Mouse (Mus musculus): ENCODE data around the gene Plekhj1.
A peak's percentile ranks its signal among the peaks of the same experiment; 100 is the strongest.

The Plekhj1 gene

DNA sequence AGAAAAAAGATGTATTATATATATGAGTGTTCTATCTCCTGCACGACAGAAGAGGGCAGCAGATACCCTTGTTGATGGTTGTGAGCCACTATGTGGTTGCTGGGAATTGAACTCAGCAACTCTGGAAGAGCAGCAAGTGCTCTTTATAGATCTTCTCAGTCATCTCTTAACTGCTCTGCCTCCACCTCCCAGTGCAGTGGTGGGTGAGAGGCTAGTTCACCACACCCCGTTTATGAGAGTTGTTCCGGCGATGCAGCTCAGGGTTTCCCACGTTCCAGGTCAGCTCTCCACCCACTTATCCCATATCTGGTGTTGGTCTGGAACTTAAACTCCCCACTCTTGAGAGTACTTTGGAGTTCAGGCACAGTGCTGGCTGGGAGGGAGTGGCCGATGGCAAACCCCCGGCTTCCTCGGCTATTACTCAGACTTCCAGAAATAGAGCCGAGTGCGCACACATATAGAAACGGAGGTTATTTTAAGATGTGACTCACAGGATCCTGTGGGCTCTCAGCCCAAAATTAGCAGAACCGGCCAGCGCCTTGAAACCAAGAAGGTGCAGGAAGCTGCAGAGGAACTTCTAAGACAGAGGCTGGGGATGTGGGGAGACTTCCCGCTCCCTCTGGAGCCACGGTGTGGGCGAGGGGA, 47.1 kb downstream of the Plekhj1 start:
- DNase-seq (ENCODE audit: low read depth, low spot score): peak; percentile 95

DNA sequence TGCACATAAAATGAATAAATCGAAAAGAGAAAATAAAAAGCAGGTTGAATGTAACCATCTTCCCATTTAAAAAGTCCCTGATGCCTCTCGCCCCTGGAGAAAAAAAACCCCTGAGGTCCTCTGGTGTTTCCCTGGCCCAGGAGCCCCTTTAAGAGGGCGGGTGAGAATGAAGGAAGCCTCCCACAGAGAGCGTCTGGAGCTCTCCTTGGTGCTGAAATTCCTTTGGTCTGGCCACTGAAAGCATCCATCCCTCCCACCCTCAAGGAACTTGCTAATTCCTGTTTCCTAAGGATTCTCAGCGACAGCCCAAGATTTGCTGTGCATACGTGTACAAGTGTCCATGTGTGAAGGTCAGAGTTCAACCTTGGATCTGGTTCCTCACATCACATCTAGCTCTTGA, 49.8 kb downstream of the Plekhj1 start:
- no peak for DNase-seq (ENCODE audit: low read depth, low spot score)

GRCm38 (mm10) chr10:80747410-80747809, 51.0 kb downstream of the Plekhj1 start:
- peak; percentile 94 for DNase-seq (ENCODE audit: low read depth, low spot score)
